Mouse (Mus musculus) liver, postnatal 0 days (tissue): ENCODE measurements at regions not wholly inside any gene's neighbourhood (a gene's known extent, or its start where the extent isn't known, plus 50 kb on each side); places are given as distances from the start of the nearest gene placed in this dataset.

Experiments used
- CTCF ChIP-seq: sonication (generic); IDR thresholded peaks from 2 replicates; pipeline ENCODE4 v1.5.1; 2016; ENCODE audit warnings: antibody characterized with exemption, low read depth
- EP300 ChIP-seq: IDR thresholded peaks from 2 replicates; pipeline ENCODE4 v1.6.1; 2016; ENCODE audit warnings: antibody characterized with exemption, low read depth, mild to moderate bottlenecking

DNA sequence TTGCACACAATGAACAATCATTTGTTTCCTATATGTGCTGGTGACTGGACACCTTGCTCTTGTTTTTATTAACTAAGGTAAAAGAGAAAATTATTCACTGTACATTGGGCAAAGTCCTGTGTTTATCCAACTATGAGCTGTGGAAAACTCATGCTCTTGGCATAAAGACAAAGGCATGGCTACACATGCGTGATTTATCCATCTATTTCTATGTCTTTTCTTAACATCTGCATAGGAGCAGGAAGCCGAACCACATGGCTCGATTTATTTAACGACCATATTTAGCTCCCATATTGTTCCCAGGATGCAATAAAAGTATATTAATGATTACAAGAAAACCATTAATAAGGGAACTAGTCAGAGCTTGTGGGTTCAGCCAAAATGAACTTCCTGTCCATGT lies 528.1 kb downstream of the Cntn6 start:
- TF ChIP-seq CTCF = no peak
- no peak for TF ChIP-seq EP300
